Mouse (Mus musculus) midbrain, postnatal 0 days (tissue): ENCODE results near the gene Frmpd4. TPM values are rescaled to one million over a fixed set of nuclear protein-coding genes. Genes with fewer than 3 reads are reported as not detected.

Experiments
- ATAC-seq: fragments of 200-750 bp; cut with Nextera tagmentation; 2 replicates; pipeline ENCODE4 v1.8.0; 2017; ENCODE audit warnings: moderate number of reproducible peaks, mild to moderate bottlenecking, moderate TSS enrichment, moderate library complexity; ENCODE audit not compliant: low FRiP score
- DNase-seq: peaks from one replicate; pipeline ENCODE4 v3.0.0-alpha.2; 2015; ENCODE audit warnings: low spot score
- H3K27ac ChIP-seq: fragments of 300-500 bp; sonication (generic); 2 replicates; pipeline ENCODE4 v1.5.1; 2014; ENCODE audit warnings: low read depth, mild to moderate bottlenecking, low read length, mixed read lengths
- H3K27me3 ChIP-seq: fragments of 300-500 bp; sonication (generic); 2 replicates; pipeline ENCODE4 v1.6.1; 2014; ENCODE audit warnings: low read length, control low read depth, mixed read lengths; ENCODE audit not compliant: insufficient read depth
- H3K36me3 ChIP-seq: fragments of 300-500 bp; sonication (generic); 2 replicates; pipeline ENCODE4 v1.6.1; 2014; ENCODE audit warnings: low read length, control low read depth, mixed read lengths; ENCODE audit not compliant: insufficient read depth
- H3K4me1 ChIP-seq: fragments of 300-500 bp; sonication (generic); 2 replicates; pipeline ENCODE4 v1.6.1; 2014; ENCODE audit warnings: mild to moderate bottlenecking, control low read depth, antibody characterized with exemption, low read length, mixed read lengths; ENCODE audit not compliant: insufficient read depth
- H3K4me2 ChIP-seq: fragments of 300-500 bp; sonication (generic); 2 replicates; pipeline ENCODE4 v1.6.1; 2014; ENCODE audit warnings: low read depth, mild to moderate bottlenecking, low read length, mixed read lengths; ENCODE audit not compliant: poor library complexity, severe bottlenecking
- H3K4me3 ChIP-seq: fragments of 300-500 bp; sonication (generic); 2 replicates; pipeline ENCODE4 v1.5.1; 2014; ENCODE audit warnings: low read depth, mild to moderate bottlenecking, low read length, moderate library complexity
- H3K9ac ChIP-seq: fragments of 300-500 bp; sonication (generic); replicated peaks from 2 replicates; pipeline ENCODE4 v1.6.1; 2014; ENCODE audit warnings: mild to moderate bottlenecking, low read length, moderate library complexity, mixed read lengths; ENCODE audit not compliant: poor library complexity, severe bottlenecking
- H3K9me3 ChIP-seq: fragments of 300-500 bp; sonication (generic); 2 replicates; pipeline ENCODE4 v1.6.1; 2016; ENCODE audit warnings: low read length, control low read depth
- CTCF ChIP-seq: IDR thresholded peaks from 2 replicates; pipeline ENCODE4 v1.5.1; 2016; ENCODE audit warnings: antibody characterized with exemption, mild to moderate bottlenecking
- WGBS: fragments of 180-500 bp; shearing (Covaris S2); extraction: QIAGEN DNeasy Blood & Tissue Kit; methylation state at CpG from one replicate; pipeline ENCODE4 v1.1.7; 2014; 5-methylcytosine and 5-hydroxymethylcytosine counted together
- polyA plus RNA-seq: library from polyadenylated mRNA; unstranded; fragments of >200 nt; fragmentation: Nextera tagmentation; extraction: Ambion mirVana; gene quantifications from 2 replicates; pipeline ENCODE4 v1.2.1, GENCODE M21; 2015
- total RNA-seq: library from RNA; depleted of rRNA; stranded (reverse); fragments of >200 nt; gene quantifications from 2 replicates; pipeline ENCODE4 v1.2.3, GENCODE M21; 2014; rRNA removed

Gene Frmpd4
- 8.6 and 8.8 TPM in 2 replicates for total RNA-seq
- polyA plus RNA-seq, result 1.7 and 1.9 TPM in 2 replicates

GRCm38 (mm10) chrX:168577131-168577530 is at the start of gene Frmpd4:
Gene Frmpd4, minus strand, starts transcription at chrX:168577231.
- Histone ChIP-seq H3K4me3 (no peak within 1 kb of the TSS), H3K27me3 (no peaks in the 10 kb centered on the region; the same call in 1 of the 2 replicates), H3K4me2 (no peak within 1 kb of the TSS), H3K4me1 (no peaks in the 10 kb centered on the region), H3K36me3 (no peaks in the 10 kb centered on the region), H3K27ac (no peak within 1 kb of the TSS), H3K9ac (no peak within 1 kb of the TSS), H3K9me3 (no peaks in the 10 kb centered on the region)
- ATAC-seq, result no peak
- no peak for TF ChIP-seq CTCF
- no peak for DNase-seq
- WGBS, result 79% methylated on average over 5 of the region's 5 CpGs

GRCm38 (mm10) chrX:168595193-168595592 is 18.2 kb upstream of the Frmpd4 start:
- WGBS, result 71% methylated on average over 5 of the region's 5 CpGs
- Histone ChIP-seq H3K9me3 (no peaks in the 10 kb centered on the region), H3K27me3 (peaks cover 3% of the 10 kb centered on the region; the same call in 1 of the 2 replicates), H3K4me2 (no peak overlapping the region), H3K9ac (no peak overlapping the region), H3K4me1 (no peaks in the 10 kb centered on the region), H3K27ac (no peak overlapping the region), H3K4me3 (no peak overlapping the region), H3K36me3 (no peaks in the 10 kb centered on the region)
- ATAC-seq, result no peak
- no peak for TF ChIP-seq CTCF
- no peak for DNase-seq

GRCm38 (mm10) chrX:168584303-168584702 is 7.3 kb upstream of the Frmpd4 start:
- Histone ChIP-seq H3K27me3 (no peaks in the 10 kb centered on the region), H3K4me3 (no peak overlapping the region), H3K4me2 (no peak overlapping the region), H3K4me1 (no peaks in the 10 kb centered on the region), H3K36me3 (no peaks in the 10 kb centered on the region), H3K9me3 (no peaks in the 10 kb centered on the region), H3K27ac (no peak overlapping the region), H3K9ac (no peak overlapping the region)
- TF ChIP-seq CTCF, result 0 out of 2 replicates have a peak, but pooled peaks have one; percentile 5
- WGBS, result 88% methylated on average over 1 of the region's 1 CpGs
- DNase-seq (no peak), ATAC-seq (no peak)

GRCm38 (mm10) chrX:168571808-168572207 is 5.2 kb downstream of the Frmpd4 start:
- no peak for ATAC-seq
- Histone ChIP-seq H3K4me3 (no peak overlapping the region), H3K9ac (no peak overlapping the region), H3K27me3 (no peaks in the 10 kb centered on the region; the same call in 1 of the 2 replicates), H3K9me3 (no peaks in the 10 kb centered on the region), H3K27ac (no peak overlapping the region), H3K36me3 (no peaks in the 10 kb centered on the region), H3K4me2 (no peak overlapping the region), H3K4me1 (no peaks in the 10 kb centered on the region)
- no peak for TF ChIP-seq CTCF
- no peak for DNase-seq
- 69% methylated on average over 4 of the region's 4 CpGs for WGBS

GRCm38 (mm10) chrX:168569231-168569630 is 7.8 kb downstream of the Frmpd4 start:
- 83% methylated on average over 5 of the region's 5 CpGs for WGBS
- no peaks in the 10 kb centered on the region for H3K36me3 ChIP-seq
- H3K9me3 ChIP-seq, result no peaks in the 10 kb centered on the region
- no peaks in the 10 kb centered on the region for H3K27me3 ChIP-seq
- H3K4me1 ChIP-seq, result no peaks in the 10 kb centered on the region
- TF ChIP-seq CTCF, result no peak
- ATAC-seq (no peak), DNase-seq (no peak)
- H3K4me3 ChIP-seq, result no peak overlapping the region
- H3K4me2 ChIP-seq, result no peak overlapping the region
- H3K9ac ChIP-seq, result no peak overlapping the region
- no peak overlapping the region for H3K27ac ChIP-seq

GRCm38 (mm10) chrX:168505254-168505653 is 71.8 kb downstream of the Frmpd4 start:
- no peak overlapping the region for H3K27ac ChIP-seq
- 74% methylated on average over 1 of the region's 1 CpGs for WGBS
- ATAC-seq (no peak), DNase-seq (no peak)
- no peak overlapping the region for H3K4me2 ChIP-seq
- no peak for TF ChIP-seq CTCF
- no peaks in the 10 kb centered on the region; the same call in 1 of the 2 replicates for H3K9me3 ChIP-seq
- no peaks in the 10 kb centered on the region for H3K36me3 ChIP-seq
- H3K9ac ChIP-seq, result no peak overlapping the region
- H3K4me1 ChIP-seq, result no peaks in the 10 kb centered on the region
- H3K4me3 ChIP-seq, result no peak overlapping the region
- H3K27me3 ChIP-seq, result no peaks in the 10 kb centered on the region
